Mouse (Mus musculus) intestine, embryonic 14.5 days (tissue): ENCODE results near the gene Gm49387. TPM values are rescaled to one million over a fixed set of nuclear protein-coding genes. Genes with fewer than 3 reads are reported as not detected.
A peak's percentile ranks its signal among the peaks of the same experiment; 100 is the strongest.

Experiments used
- ATAC-seq: fragments of 200-750 bp; cut with Nextera tagmentation; replicated peaks from 2 replicates; pipeline ENCODE4 v1.8.0; 2017; ENCODE audit warnings: low read depth, moderate number of reproducible peaks, moderate TSS enrichment, moderate library complexity; ENCODE audit not compliant: low FRiP score, low TSS enrichment
- DNase-seq: peaks from one replicate; pipeline ENCODE4 v3.0.0-alpha.2; 2018; ENCODE audit warnings: low spot score
- H3K27ac ChIP-seq: fragments of 300-500 bp; sonication (generic); 2 replicates; pipeline ENCODE4 v1.5.1; 2014; ENCODE audit warnings: low read depth, mild to moderate bottlenecking, control low read depth
- H3K27me3 ChIP-seq: fragments of 300-500 bp; sonication (generic); replicated peaks from 2 replicates; pipeline ENCODE4 v1.6.1; 2014; ENCODE audit warnings: low read length, control low read depth; ENCODE audit not compliant: control insufficient read depth, insufficient read depth
- H3K36me3 ChIP-seq: fragments of 300-500 bp; sonication (generic); 2 replicates; pipeline ENCODE4 v1.6.1; 2014; ENCODE audit warnings: low read length, control low read depth; ENCODE audit not compliant: control insufficient read depth, insufficient read depth
- H3K4me1 ChIP-seq: fragments of 300-500 bp; sonication (generic); replicated peaks from 2 replicates; pipeline ENCODE4 v1.6.1; 2014; ENCODE audit warnings: low read length, control low read depth, mixed read lengths; ENCODE audit not compliant: control insufficient read depth, insufficient read depth
- H3K4me2 ChIP-seq: fragments of 300-500 bp; sonication (generic); 2 replicates; pipeline ENCODE4 v1.6.1; 2014; ENCODE audit warnings: low read length
- H3K4me3 ChIP-seq: fragments of 300-500 bp; sonication (generic); 2 replicates; pipeline ENCODE4 v1.5.1; 2014; ENCODE audit warnings: low read depth, low read length, control low read depth, mixed read lengths
- H3K9ac ChIP-seq: fragments of 300-500 bp; sonication (generic); 2 replicates; pipeline ENCODE4 v1.6.1; 2014; ENCODE audit warnings: mild to moderate bottlenecking, low read length
- H3K9me3 ChIP-seq: fragments of 300-500 bp; sonication (generic); 2 replicates; pipeline ENCODE4 v1.6.1; 2016; ENCODE audit warnings: low read length, control low read depth; ENCODE audit not compliant: control insufficient read depth
- WGBS: fragments of 180-500 bp; shearing (Covaris S2); extraction: QIAGEN DNeasy Blood & Tissue Kit; methylation state at CpG from one replicate; pipeline ENCODE4 v1.1.7; 2014; 5-methylcytosine and 5-hydroxymethylcytosine counted together
- polyA plus RNA-seq: library from polyadenylated mRNA; unstranded; fragments of >200 nt; fragmentation: Nextera tagmentation; extraction: Ambion mirVana; gene quantifications from 2 replicates; pipeline ENCODE4 v1.2.1, GENCODE M21; 2014

Gene Gm49387
- 0.78 and 2.3 TPM in 2 replicates for polyA plus RNA-seq

DNA sequence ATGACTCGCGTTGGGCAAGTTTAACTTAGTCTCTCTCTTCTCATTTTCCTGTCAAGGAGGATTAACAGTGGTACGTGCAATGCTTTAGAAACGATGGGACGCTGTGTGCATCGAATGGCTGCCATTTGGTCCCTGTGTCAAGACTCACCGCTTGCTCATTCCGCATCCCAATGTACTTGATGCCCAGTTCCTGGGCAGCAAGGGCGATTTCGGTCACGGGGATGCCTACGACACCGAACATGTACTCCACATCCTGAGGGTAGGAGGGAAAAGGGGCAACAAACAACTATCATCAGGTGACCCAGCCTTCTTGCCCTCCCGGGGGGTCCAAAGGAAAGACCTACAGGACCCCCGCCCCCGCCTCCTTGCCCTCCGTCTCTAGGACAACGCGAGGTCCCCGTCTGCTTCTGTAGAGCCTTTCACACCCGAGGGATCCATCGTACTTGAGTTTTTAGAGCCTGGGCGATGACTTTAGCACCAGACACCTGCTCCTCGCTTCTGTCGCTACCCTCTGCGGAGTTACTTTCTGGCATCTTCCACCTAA lies at the start of gene Gm49387:
TSS of gene Gm49387 (minus strand) at position 533 of the 544 bp plus-strand sequence.
- 3% methylated on average over 26 of the region's 26 CpGs for WGBS

DNA sequence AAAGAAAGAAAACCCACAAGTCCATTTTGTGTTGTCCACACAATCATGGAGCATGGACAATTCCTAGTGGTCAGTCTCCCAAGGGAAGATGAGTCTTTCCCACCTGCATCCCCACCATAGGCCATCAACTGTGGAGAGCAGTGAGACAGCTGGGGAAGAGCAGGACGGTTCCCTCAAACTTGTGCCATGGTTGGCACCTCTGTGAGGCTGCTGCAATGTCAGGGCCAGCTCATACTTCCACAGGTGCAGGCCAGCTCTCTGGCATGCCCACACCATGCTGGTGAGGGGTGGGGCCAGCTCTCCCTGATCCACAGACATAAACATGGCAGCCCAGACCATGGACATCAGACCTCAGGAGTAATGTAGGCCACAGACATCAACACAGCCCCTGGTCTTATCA lies 45.6 kb upstream of the Gm49387 start:
- H3K36me3 ChIP-seq = no peaks in the 10 kb centered on the region
- 89% methylated on average over 1 of the region's 1 CpGs for WGBS
- no peak overlapping the region for H3K27ac ChIP-seq
- H3K4me3 ChIP-seq = no peak overlapping the region
- no peaks in the 10 kb centered on the region for H3K9me3 ChIP-seq
- DNase-seq (no peak), ATAC-seq (no peak)
- H3K9ac ChIP-seq = no peak overlapping the region
- H3K4me2 ChIP-seq = no peak overlapping the region
- H3K4me1 ChIP-seq = no peaks in the 10 kb centered on the region
- no peaks in the 10 kb centered on the region for H3K27me3 ChIP-seq

More for the DNA sequence above, at the start of gene Gm49387:
- peak within 1 kb of the TSS; percentile 82 for H3K4me3 ChIP-seq
- peaks cover 12% of the 10 kb centered on the region; the same call in 1 of the 2 replicates for H3K4me1 ChIP-seq
- no peaks in the 10 kb centered on the region for H3K36me3 ChIP-seq
- H3K9ac ChIP-seq = peak within 1 kb of the TSS; percentile 67
- DNase-seq = no peak
- peak within 1 kb of the TSS; percentile 91 for H3K27ac ChIP-seq
- ATAC-seq = peak; percentile 49; the same call in 1 of the 2 replicates
- H3K27me3 ChIP-seq = no peaks in the 10 kb centered on the region
- H3K9me3 ChIP-seq = no peaks in the 10 kb centered on the region
- H3K4me2 ChIP-seq = peak within 1 kb of the TSS; percentile 96

DNA sequence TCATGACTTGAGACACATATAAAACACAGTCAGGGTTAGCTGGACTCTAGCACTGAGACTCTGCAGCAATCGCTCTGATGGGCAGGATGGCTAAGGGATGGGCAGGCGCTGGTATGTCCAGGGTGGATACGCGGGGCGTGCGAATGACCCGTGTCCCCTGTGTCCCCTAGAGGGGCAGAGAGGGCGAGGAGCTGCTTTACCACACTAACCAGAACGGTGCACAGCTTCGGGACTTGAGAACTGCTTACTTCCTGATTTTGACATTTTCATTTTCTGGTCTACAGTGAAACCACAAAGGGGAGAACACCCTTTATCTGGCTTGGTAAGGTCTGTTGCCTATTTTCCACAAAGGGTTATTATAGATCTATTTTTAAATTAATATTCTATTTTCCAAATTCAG lies 45.0 kb upstream of the Gm49387 start:
- Histone ChIP-seq H3K4me1 (no peaks in the 10 kb centered on the region), H3K27ac (no peak overlapping the region), H3K9me3 (no peaks in the 10 kb centered on the region), H3K36me3 (no peaks in the 10 kb centered on the region), H3K27me3 (no peaks in the 10 kb centered on the region), H3K4me2 (no peak overlapping the region), H3K4me3 (no peak overlapping the region), H3K9ac (no peak overlapping the region)
- DNase-seq (no peak), ATAC-seq (no peak)
- 90% methylated on average over 10 of the region's 10 CpGs for WGBS

DNA sequence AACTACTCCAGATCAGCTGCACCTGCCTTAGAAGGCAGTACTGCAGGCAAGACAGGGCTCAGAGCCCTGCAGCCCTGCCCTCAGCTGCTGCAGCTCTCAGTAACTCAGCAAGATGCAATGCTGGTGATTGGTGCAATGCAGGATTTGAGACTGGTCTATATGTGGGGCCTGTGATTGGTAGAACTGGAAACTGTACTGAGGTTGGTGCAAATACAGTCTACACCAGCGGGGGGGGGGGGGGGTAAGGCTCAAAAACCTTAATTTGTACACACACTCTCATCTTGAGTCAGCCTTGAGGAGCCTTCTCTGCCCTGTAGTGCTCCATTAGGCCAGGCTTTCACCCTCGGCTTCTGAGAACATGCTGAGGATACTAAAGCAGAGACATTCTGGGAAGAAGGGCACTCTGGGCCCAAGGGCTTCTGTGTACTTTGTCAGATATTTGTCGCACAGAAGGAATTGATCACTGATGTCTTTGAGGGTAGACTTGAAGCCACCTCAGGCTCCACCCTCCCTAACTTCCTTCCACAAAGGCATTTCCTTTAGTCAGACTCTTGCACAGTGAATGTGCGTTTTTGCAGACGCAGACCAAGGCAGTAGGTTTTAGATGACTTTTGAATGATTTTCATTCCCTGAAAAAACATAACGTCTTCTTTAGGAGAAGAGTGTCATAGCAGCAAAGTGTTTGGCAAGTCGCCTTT lies 43.8 kb upstream of the Gm49387 start:
- Histone ChIP-seq H3K4me3 (no peak overlapping the region), H3K36me3 (no peaks in the 10 kb centered on the region), H3K9me3 (no peaks in the 10 kb centered on the region), H3K9ac (no peak overlapping the region), H3K4me1 (no peaks in the 10 kb centered on the region), H3K27ac (no peak overlapping the region), H3K4me2 (no peak overlapping the region), H3K27me3 (no peaks in the 10 kb centered on the region)
- WGBS = 69% methylated on average over 7 of the region's 7 CpGs
- DNase-seq (no peak), ATAC-seq (no peak)

DNA sequence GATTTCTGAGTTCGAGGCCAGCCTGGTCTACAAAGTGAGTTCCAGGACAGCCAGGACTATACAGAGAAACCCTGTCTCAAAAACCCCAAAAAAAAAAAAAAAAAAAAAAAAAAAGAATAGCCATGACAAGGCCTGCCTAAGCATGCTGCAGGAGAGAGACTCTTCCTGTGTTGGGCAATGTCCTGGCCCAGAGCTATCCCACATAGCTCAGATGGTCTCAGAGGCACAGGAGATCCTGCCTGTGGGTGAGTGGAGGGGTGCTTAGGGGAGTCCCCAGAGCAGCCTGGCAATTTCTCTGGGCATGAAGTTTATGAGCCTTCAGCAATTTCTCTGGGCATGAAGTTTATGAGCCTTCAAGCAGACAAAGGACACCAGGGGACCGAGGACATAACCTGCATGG lies 42.9 kb upstream of the Gm49387 start:
- Histone ChIP-seq H3K36me3 (no peaks in the 10 kb centered on the region), H3K4me1 (no peaks in the 10 kb centered on the region), H3K27ac (no peak overlapping the region), H3K9ac (no peak overlapping the region), H3K27me3 (no peaks in the 10 kb centered on the region), H3K9me3 (no peaks in the 10 kb centered on the region), H3K4me3 (no peak overlapping the region), H3K4me2 (no peak overlapping the region)
- 88% methylated on average over 2 of the region's 2 CpGs for WGBS
- DNase-seq = no peak
- no peak for ATAC-seq

DNA sequence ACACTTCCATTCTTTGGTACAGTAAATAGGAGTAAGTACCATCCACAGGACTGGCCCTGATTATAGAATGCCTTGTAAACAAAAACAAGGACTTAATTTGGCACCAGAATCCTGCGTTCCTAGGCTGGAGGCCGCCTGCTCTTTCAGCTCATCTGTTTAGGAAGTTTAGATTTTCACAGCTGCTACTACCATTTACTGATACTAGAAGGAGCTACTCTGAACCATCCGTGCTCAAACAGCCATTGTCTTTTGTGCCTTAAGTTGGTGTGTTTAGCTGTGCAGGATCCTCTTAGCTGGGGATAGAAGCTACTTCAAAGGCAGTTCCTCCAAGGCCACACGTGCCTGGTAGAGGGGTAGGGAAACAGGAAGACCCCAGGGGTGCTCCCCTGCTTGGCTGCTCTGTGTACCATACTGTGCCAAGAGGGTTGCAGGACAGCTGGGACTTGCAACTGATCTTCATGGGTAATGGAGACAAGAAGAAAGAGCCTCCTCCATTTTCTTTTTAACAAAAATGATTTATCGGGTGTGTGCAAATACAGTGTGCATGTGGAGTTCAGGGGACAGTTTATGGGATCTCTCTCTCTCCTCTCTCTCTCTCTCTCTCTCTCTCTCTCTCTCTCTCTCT lies 41.4 kb upstream of the Gm49387 start:
- no peak overlapping the region for H3K4me3 ChIP-seq
- H3K27ac ChIP-seq = peak overlapping the region; percentile 20; the same call in 1 of the 2 replicates
- no peaks in the 10 kb centered on the region for H3K9me3 ChIP-seq
- H3K27me3 ChIP-seq = no peaks in the 10 kb centered on the region
- H3K4me1 ChIP-seq = no peaks in the 10 kb centered on the region
- no peak overlapping the region for H3K9ac ChIP-seq
- 46% methylated on average over 5 of the region's 5 CpGs for WGBS
- DNase-seq = no peak
- H3K36me3 ChIP-seq = no peaks in the 10 kb centered on the region
- no peak for ATAC-seq
- H3K4me2 ChIP-seq = no peak overlapping the region

DNA sequence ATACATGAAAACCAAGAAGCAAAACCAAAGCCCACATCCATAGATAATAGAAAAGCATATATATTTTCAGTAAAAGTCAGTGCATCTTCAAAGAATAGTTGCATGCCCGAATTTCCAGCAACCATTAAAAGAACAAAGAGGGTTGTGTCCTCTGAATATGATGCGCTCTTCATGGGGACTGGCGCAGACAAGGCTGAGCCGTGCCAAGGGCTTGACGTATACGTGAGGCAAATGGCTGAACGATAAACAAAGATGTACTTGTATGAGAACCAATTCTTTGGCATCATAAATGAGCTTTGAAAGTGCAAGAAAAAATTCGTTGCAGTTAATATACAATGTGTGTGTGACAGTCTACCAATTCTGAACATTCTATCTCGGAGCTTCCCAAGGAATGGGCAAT lies 40.6 kb upstream of the Gm49387 start:
- no peak overlapping the region for H3K9ac ChIP-seq
- no peaks in the 10 kb centered on the region for H3K27me3 ChIP-seq
- no peaks in the 10 kb centered on the region for H3K4me1 ChIP-seq
- H3K9me3 ChIP-seq = no peaks in the 10 kb centered on the region
- no peak for ATAC-seq
- no peak for DNase-seq
- WGBS = 82% methylated on average over 9 of the region's 9 CpGs
- H3K27ac ChIP-seq = no peak overlapping the region
- H3K4me3 ChIP-seq = no peak overlapping the region
- H3K4me2 ChIP-seq = no peak overlapping the region
- no peaks in the 10 kb centered on the region for H3K36me3 ChIP-seq

DNA sequence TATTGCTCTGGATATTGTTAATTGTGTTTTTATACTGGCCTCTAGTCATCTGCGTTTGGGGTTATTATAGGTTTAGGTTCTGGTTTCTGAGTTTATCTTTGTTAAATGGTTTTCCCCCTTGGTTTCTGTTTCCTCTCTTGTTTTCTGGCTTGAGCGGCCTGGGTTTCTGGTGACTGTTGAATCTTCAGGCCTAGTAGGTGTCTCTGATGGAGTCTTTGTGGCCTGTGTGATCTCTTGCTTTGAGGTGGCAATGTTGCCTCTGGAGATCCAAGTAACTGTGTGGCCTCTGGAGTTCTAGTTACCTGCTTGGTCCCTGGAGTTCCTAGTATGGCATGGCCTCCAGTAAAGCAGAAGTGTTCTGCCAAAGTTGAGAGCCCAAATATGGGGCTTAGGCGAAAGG lies 40.0 kb upstream of the Gm49387 start:
- H3K27ac ChIP-seq = no peak overlapping the region
- whole genome bisulfite sequencing = 91% methylated on average over 3 of the region's 3 CpGs
- no peaks in the 10 kb centered on the region for H3K36me3 ChIP-seq
- H3K27me3 ChIP-seq = no peaks in the 10 kb centered on the region
- no peak overlapping the region for H3K9ac ChIP-seq
- ATAC-seq (no peak), DNase-seq (no peak)
- no peaks in the 10 kb centered on the region for H3K9me3 ChIP-seq
- H3K4me3 ChIP-seq = no peak overlapping the region
- H3K4me1 ChIP-seq = no peaks in the 10 kb centered on the region
- H3K4me2 ChIP-seq = no peak overlapping the region
